Mouse (Mus musculus) layer of hippocampus, adult 9-11 months (tissue): Measurements from ENCODE around the gene Uqcc1.
"Not testable (repeated sequence)": the region's sequence is repeated elsewhere in the genome, so short reads cannot be mapped to it uniquely, and the experiment has no call there.

Experiments
- DNase-seq: peaks from one replicate; pipeline ENCODE4 v3.0.0; 2022

The Uqcc1 gene

GRCm38 (mm10) chr2:155928711-155929345 lies 1.3 kb downstream of the Uqcc1 start:
- DNase-seq, result no peak

GRCm38 (mm10) chr2:155925213-155925612 lies 4.9 kb downstream of the Uqcc1 start:
- DNase-seq, result not testable (repeated sequence)

- no peak for DNase-seq
Measured at GRCm38 (mm10) chr2:155923143-155923542, 7.0 kb downstream of the Uqcc1 start.

- no peak for DNase-seq
Measured at GRCm38 (mm10) chr2:155914684-155915083, 15.4 kb downstream of the Uqcc1 start.

- no peak for DNase-seq
Measured at GRCm38 (mm10) chr2:155903632-155904008, 26.5 kb downstream of the Uqcc1 start.

GRCm38 (mm10) chr2:155902989-155903631 lies 27.0 kb downstream of the Uqcc1 start:
- no peak for DNase-seq

- no peak for DNase-seq
Measured at GRCm38 (mm10) chr2:155895046-155895735, 34.9 kb downstream of the Uqcc1 start.

- DNase-seq, result no peak
Measured at GRCm38 (mm10) chr2:155894307-155895045, 35.6 kb downstream of the Uqcc1 start.

- DNase-seq, result no peak
Measured at GRCm38 (mm10) chr2:155886776-155887175, 43.3 kb downstream of the Uqcc1 start.

- no peak for DNase-seq
Measured at GRCm38 (mm10) chr2:155885271-155885697, 44.8 kb downstream of the Uqcc1 start.

GRCm38 (mm10) chr2:155882087-155882486 lies 48.0 kb downstream of the Uqcc1 start:
- no peak for DNase-seq

- no peak for DNase-seq
Measured at GRCm38 (mm10) chr2:155878964-155879876, 50.9 kb downstream of the Uqcc1 start.

GRCm38 (mm10) chr2:155873636-155874035 lies 56.5 kb downstream of the Uqcc1 start:
- no peak for DNase-seq

GRCm38 (mm10) chr2:155872930-155873507 lies 57.1 kb downstream of the Uqcc1 start:
- DNase-seq, result no peak

GRCm38 (mm10) chr2:155872486-155872885 lies 57.6 kb downstream of the Uqcc1 start:
- DNase-seq, result peak; percentile 10

GRCm38 (mm10) chr2:155869772-155870171 lies 60.3 kb downstream of the Uqcc1 start:
- no peak for DNase-seq

- no peak for DNase-seq
Measured at GRCm38 (mm10) chr2:155868320-155868719, 61.8 kb downstream of the Uqcc1 start.

GRCm38 (mm10) chr2:155863301-155863867 lies 66.7 kb downstream of the Uqcc1 start:
- DNase-seq, result no peak

- peak; percentile 16 for DNase-seq
Measured at GRCm38 (mm10) chr2:155862573-155863300, 67.4 kb downstream of the Uqcc1 start.

- DNase-seq, result no peak
Measured at GRCm38 (mm10) chr2:155861581-155861980, 68.5 kb downstream of the Uqcc1 start.

GRCm38 (mm10) chr2:155860102-155860501 lies 70.0 kb downstream of the Uqcc1 start:
- no peak for DNase-seq
